Mouse (Mus musculus) layer of hippocampus, adult 2 months (tissue): ENCODE results near the gene Celsr1. TPM values are rescaled to one million over a fixed set of nuclear protein-coding genes. Genes with fewer than 3 reads are reported as not detected.
A peak's percentile ranks its signal among the peaks of the same experiment; 100 is the strongest.

ENCODE experiments used
- DNase-seq, 2 experiments: peaks; one replicate each; pipeline ENCODE4 v3.0.0; 2022; ENCODE audit warnings: low spot score in 2 of 2
- H3K27ac ChIP-seq: fragments of 200-600 bp; 2 replicates; pipeline ENCODE4 v1.8.1; 2022
- H3K4me3 ChIP-seq: fragments of 200-600 bp; 2 replicates; pipeline ENCODE4 v1.8.1; 2022; ENCODE audit warnings: mild to moderate bottlenecking
- CTCF ChIP-seq: fragments of 200-600 bp; conservative IDR thresholded peaks from 2 replicates; pipeline ENCODE4 v1.8.1; 2022; ENCODE audit warnings: antibody characterized with exemption, mild to moderate bottlenecking, moderate library complexity
- total RNA-seq, 2 experiments: library from RNA; stranded (reverse); gene quantifications; 2 replicates each; pipeline ENCODE4 v1.2.3; 2021

The Celsr1 gene
- total RNA-seq, 2 experiments from 2014 or later = 5.5 to 5.8 TPM

GRCm38 (mm10) chr15:85928161-85928560 lies 105.4 kb downstream of the Celsr1 start:
- H3K4me3 ChIP-seq = no peak overlapping the region
- no peak for TF ChIP-seq CTCF
- H3K27ac ChIP-seq = no peak overlapping the region
- DNase-seq = no peak

GRCm38 (mm10) chr15:85921855-85922254 lies 111.7 kb downstream of the Celsr1 start:
- no peak for TF ChIP-seq CTCF
- Histone ChIP-seq H3K4me3 (no peak overlapping the region), H3K27ac (no peak overlapping the region)
- DNase-seq = no peak

- H3K4me3 ChIP-seq = no peak overlapping the region
- no peak for DNase-seq
- TF ChIP-seq CTCF = no peak
- no peak overlapping the region for H3K27ac ChIP-seq
These were observed 113.7 kb downstream of the Celsr1 start for GRCm38 (mm10) chr15:85919892-85920248.

- TF ChIP-seq CTCF = no peak
- H3K4me3 ChIP-seq = no peak overlapping the region
- DNase-seq = no peak
- H3K27ac ChIP-seq = no peak overlapping the region
These were observed 114.2 kb downstream of the Celsr1 start for GRCm38 (mm10) chr15:85919191-85919891.

GRCm38 (mm10) chr15:85913605-85914004 lies 120.0 kb downstream of the Celsr1 start:
- H3K27ac ChIP-seq = no peak overlapping the region
- peak; percentile 68 for TF ChIP-seq CTCF
- peak in 1 of 2 experiments; percentile 62 for DNase-seq
- no peak overlapping the region for H3K4me3 ChIP-seq

GRCm38 (mm10) chr15:85909931-85910330 lies 123.6 kb downstream of the Celsr1 start:
- Histone ChIP-seq H3K4me3 (no peak overlapping the region), H3K27ac (no peak overlapping the region)
- no peak for DNase-seq
- no peak for TF ChIP-seq CTCF

GRCm38 (mm10) chr15:85909492-85909829 lies 124.1 kb downstream of the Celsr1 start:
- DNase-seq = no peak
- no peak overlapping the region for H3K4me3 ChIP-seq
- no peak overlapping the region for H3K27ac ChIP-seq
- no peak for TF ChIP-seq CTCF

- TF ChIP-seq CTCF = no peak
- DNase-seq = no peak
- no peak overlapping the region for H3K27ac ChIP-seq
- no peak overlapping the region for H3K4me3 ChIP-seq
These were observed 124.7 kb downstream of the Celsr1 start for GRCm38 (mm10) chr15:85908660-85909491.

GRCm38 (mm10) chr15:85903826-85904225 lies 129.8 kb downstream of the Celsr1 start:
- H3K27ac ChIP-seq = no peak overlapping the region
- peak; percentile 68 for TF ChIP-seq CTCF
- DNase-seq = no peak
- H3K4me3 ChIP-seq = no peak overlapping the region

GRCm38 (mm10) chr15:85902505-85902904 lies 131.1 kb downstream of the Celsr1 start:
- H3K4me3 ChIP-seq = no peak overlapping the region
- no peak for TF ChIP-seq CTCF

GRCm38 (mm10) chr15:85900801-85901200 lies 132.8 kb downstream of the Celsr1 start:
- no peak for DNase-seq
- no peak overlapping the region for H3K4me3 ChIP-seq
- no peak overlapping the region for H3K27ac ChIP-seq
- no peak for TF ChIP-seq CTCF

More at GRCm38 (mm10) chr15:85902505-85902904, 131.1 kb downstream of the Celsr1 start:
- DNase-seq = no peak
- no peak overlapping the region for H3K27ac ChIP-seq

GRCm38 (mm10) chr15:85900318-85900717 lies 133.3 kb downstream of the Celsr1 start:
- DNase-seq = no peak
- no peak overlapping the region for H3K27ac ChIP-seq
- TF ChIP-seq CTCF = no peak
- no peak overlapping the region for H3K4me3 ChIP-seq

GRCm38 (mm10) chr15:85899396-85899795 lies 134.2 kb downstream of the Celsr1 start:
- no peak for TF ChIP-seq CTCF
- Histone ChIP-seq H3K27ac (no peak overlapping the region), H3K4me3 (no peak overlapping the region)
- DNase-seq = no peak

GRCm38 (mm10) chr15:85897113-85897512 lies 136.5 kb downstream of the Celsr1 start:
- Histone ChIP-seq H3K27ac (no peak overlapping the region), H3K4me3 (no peak overlapping the region)
- DNase-seq = no peak
- no peak for TF ChIP-seq CTCF
